Mouse (Mus musculus): ENCODE data around the gene AC124108.1.

- TF ChIP-seq CTCF (IDR thresholded peaks at IDR 0.05; ENCODE audit: control insufficient read depth, insufficient read depth, insufficient read length) (no peak), MAX (IDR thresholded peaks at IDR 0.05) (no peak), USF1 (IDR thresholded peaks at IDR 0.05; ENCODE audit: low read depth) (no peak), MYOG (IDR thresholded peaks at IDR 0.05; ENCODE audit: control insufficient read depth, extremely low read depth, insufficient read length) (no peak), MYOD1 (IDR thresholded peaks at IDR 0.05; ENCODE audit: control insufficient read depth, insufficient read length, low read depth) (no peak), CEBPB (IDR thresholded peaks at IDR 0.05; ENCODE audit: low read depth) (no peak), FOSL1 (IDR thresholded peaks at IDR 0.05; ENCODE audit: insufficient read depth, low read length, poor library complexity, severe bottlenecking) (no peak)
These were observed 43.6 kb downstream of the AC124108.1 start for GRCm38 (mm10) chr1:132234757-132235273.

Measured in C2C12 (cell line).